Mouse (Mus musculus) Patski (cell line): ENCODE measurements at regions not wholly inside any gene's neighbourhood (a gene's known extent, or its start where the extent isn't known, plus 50 kb on each side); places are given as distances from the start of the nearest gene placed in this dataset.

Source experiments
- ATAC-seq: fragments of 100-300 bp; one replicate; pipeline ENCODE4 v1.8.0; 2021
- CTCF ChIA-PET: fragments of 350-600 bp; sonication (Branson Sonifier 250); formaldehyde crosslinking; loops from one replicate; lab custom pipeline; 2022; ENCODE audit warnings: inconsistent platforms; lab: Charles Lee
- POLR2A ChIA-PET: fragments of 350-600 bp; sonication (Branson Sonifier 250); formaldehyde crosslinking; loops from one replicate; lab custom pipeline; 2022; ENCODE audit warnings: antibody characterized with exemption, inconsistent platforms; lab: Charles Lee
- DNase-seq: peaks from one replicate; pipeline ENCODE4 v3.0.0-alpha.2; 2011; ENCODE audit warnings: low read depth, low spot score
- H3K27me3 ChIP-seq: fragments of 371-371 bp; one replicate; pipeline ENCODE4 v1.5.1; 2021
- CTCF ChIP-seq: fragments of 100-300 bp; IDR thresholded peaks from one replicate; pipeline ENCODE4 v1.5.1; 2021
- in situ Hi-C: fragments of 300-500 bp; cut with MboI; formaldehyde crosslinking; loops from 3 replicates; pipeline ENCODE4 v1.11.1; 2018; ENCODE audit warnings: low pct_unique_long_range_greater_than_20kb, mixed read lengths

GRCm38 (mm10) chr13:93564902-93565301 is 65.3 kb upstream of the Jmy start:
- peaks cover 13% of the 10 kb centered on the region for H3K27me3 ChIP-seq
- ChIA-PET CTCF (no interaction called here), POLR2A (no interaction called here)
- in situ Hi-C loops: no loop called here
- no peak for TF ChIP-seq CTCF
- ATAC-seq: no peak
- DNase-seq: no peak

DNA sequence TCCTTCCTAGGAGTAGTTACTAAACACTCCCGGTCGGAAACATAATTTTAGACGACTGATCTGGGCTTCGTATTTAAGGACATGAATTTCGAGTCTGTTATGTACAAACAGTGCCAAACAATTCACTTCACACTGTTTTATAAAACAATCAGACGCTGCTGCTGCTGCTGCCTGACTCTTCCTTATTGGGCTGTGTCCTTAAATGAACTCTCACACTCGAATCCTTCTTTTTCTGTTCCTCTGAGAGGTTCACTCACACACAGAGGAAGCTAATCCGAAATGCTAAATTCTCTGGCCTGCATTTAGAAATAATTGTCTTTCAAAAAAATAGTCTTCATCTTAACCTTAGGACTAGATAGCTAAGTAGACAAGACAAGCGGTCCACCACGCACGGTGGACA is 64.5 kb upstream of the Jmy start:
- H3K27me3 ChIP-seq: peaks cover 9% of the 10 kb centered on the region
- POLR2A ChIA-PET: no interaction called here
- in situ Hi-C loops: no loop called here
- DNase-seq (no peak), ATAC-seq (no peak)
- CTCF ChIA-PET: no interaction called here
- no peak for TF ChIP-seq CTCF

DNA sequence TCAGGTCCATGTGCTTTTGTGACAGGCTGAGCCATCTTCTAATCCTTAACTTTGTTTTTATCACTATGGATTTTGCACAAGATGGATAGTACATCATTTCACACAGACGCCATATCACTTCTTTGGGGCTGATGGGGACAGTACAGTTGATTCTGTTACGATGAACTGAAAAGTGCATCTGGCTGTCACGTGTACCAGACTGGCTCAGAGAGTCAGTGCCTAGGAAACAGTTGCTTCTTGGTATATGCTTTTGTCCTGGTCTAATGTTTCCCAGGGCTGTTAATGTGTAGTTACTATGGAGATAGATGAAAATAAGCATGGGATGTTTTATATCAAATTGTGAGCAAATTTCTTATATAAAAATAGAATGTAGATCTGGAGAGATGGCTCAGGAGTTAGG is 60.7 kb upstream of the Jmy start:
- ChIA-PET POLR2A (no interaction called here), CTCF (no interaction called here)
- H3K27me3 ChIP-seq: peaks cover 13% of the 10 kb centered on the region
- TF ChIP-seq CTCF: no peak
- DNase-seq: no peak
- ATAC-seq: no peak
- in situ Hi-C loops: no loop called here

- H3K27me3 ChIP-seq: peaks cover 13% of the 10 kb centered on the region
- ATAC-seq (no peak), DNase-seq (no peak)
- in situ Hi-C loops: no loop called here
- CTCF ChIA-PET: no interaction called here
- POLR2A ChIA-PET: no interaction called here
- TF ChIP-seq CTCF: no peak
Measured at GRCm38 (mm10) chr13:93558603-93559002, 59.0 kb upstream of the Jmy start.

DNA sequence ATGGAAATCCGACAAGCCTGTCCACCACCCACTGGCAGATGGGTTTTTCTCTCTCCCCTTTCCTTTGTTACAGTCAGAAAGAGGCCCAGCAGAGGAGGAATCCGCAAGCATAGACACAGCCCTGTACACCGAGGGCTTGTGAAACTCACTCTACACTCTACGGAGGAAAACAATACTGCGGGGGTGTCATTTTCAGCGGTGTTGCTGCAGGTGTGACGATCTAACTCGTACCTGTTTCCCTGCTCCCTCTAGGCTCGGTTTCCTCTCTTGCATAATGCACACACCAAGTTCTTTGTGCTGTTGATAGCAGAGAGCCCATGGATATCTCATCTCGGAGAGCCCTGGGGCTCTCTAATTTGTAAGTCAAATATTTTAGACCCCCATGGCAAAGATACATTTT is 56.5 kb upstream of the Jmy start:
- TF ChIP-seq CTCF: no peak
- ATAC-seq: no peak
- in situ Hi-C loops: no loop called here
- ChIA-PET CTCF (no interaction called here), POLR2A (no interaction called here)
- DNase-seq: no peak
- H3K27me3 ChIP-seq: peaks cover 8% of the 10 kb centered on the region

- ChIA-PET CTCF (no interaction called here), POLR2A (no interaction called here)
- no peak for ATAC-seq
- no peak for DNase-seq
- H3K27me3 ChIP-seq: peaks cover 7% of the 10 kb centered on the region
- TF ChIP-seq CTCF: no peak
- in situ Hi-C loops: no loop called here
Measured at GRCm38 (mm10) chr13:93554901-93555300, 55.3 kb upstream of the Jmy start.

GRCm38 (mm10) chr13:93553932-93554331 is 54.3 kb upstream of the Jmy start:
- ChIA-PET CTCF (no interaction called here), POLR2A (no interaction called here)
- TF ChIP-seq CTCF: no peak
- no peak for ATAC-seq
- in situ Hi-C loops: no loop called here
- H3K27me3 ChIP-seq: peaks cover 12% of the 10 kb centered on the region
- no peak for DNase-seq

DNA sequence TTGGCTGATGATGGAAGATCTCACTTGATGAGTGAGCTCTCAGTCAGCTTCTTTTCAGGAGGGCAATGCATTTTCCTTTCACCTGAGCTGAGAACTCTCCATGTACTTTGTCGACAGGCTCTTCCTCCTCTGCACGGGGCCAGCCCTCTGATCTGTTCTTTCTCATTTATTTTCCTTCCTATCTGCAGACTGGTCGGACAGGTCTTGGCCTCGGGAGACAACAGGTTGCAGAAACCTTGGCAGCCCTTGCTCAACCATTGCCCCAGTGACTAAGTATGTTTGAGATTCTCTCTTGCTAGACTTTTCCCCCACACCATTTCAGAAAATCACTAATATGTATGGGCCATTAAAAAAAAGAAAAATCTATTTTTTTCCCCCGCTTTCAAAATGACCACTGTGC is 53.7 kb upstream of the Jmy start:
- peaks cover 12% of the 10 kb centered on the region for H3K27me3 ChIP-seq
- no peak for ATAC-seq
- no peak for TF ChIP-seq CTCF
- no peak for DNase-seq
- in situ Hi-C loops: no loop called here
- POLR2A ChIA-PET: interaction anchor here (0.6 kb wide), 1 partner anchor 30 kb away, joined by 3 read pairs; no protein-coding TSS in a partner anchor
- CTCF ChIA-PET: no interaction called here

DNA sequence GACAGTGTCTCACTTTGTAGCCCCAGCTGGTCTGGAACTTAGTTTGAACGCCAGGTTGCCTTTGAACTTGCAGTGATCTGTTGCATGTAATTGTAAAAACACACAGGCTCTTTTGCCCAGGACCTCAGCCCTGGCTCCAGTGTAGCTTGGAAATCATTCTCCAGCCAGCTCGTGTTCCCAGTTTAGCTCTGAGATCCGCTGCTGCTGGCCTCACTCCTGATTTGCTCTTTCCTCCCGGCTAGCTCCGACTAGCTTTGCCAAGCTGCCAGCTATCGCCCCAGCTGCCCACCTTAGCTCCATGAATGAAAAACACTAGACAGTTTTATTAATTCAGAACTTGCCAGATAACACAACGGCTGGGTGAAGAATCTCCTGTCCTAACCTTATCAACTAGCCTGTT is 50.7 kb upstream of the Jmy start:
- in situ Hi-C loops: no loop called here
- CTCF ChIA-PET: no interaction called here
- no peak for DNase-seq

More for the DNA sequence above, 50.7 kb upstream of the Jmy start:
- POLR2A ChIA-PET: no interaction called here
- TF ChIP-seq CTCF: no peak
- peaks cover 11% of the 10 kb centered on the region for H3K27me3 ChIP-seq
- ATAC-seq: no peak
